Mouse (Mus musculus) layer of hippocampus, adult 2 months (tissue): ENCODE data around the gene Pole4. TPM values are rescaled to one million over a fixed set of nuclear protein-coding genes. Genes with fewer than 3 reads are reported as not detected.

ENCODE experiments used
- DNase-seq, 2 experiments: peaks; one replicate each; pipeline ENCODE4 v3.0.0; 2022; ENCODE audit warnings: low spot score in 2 of 2
- H3K27ac ChIP-seq: fragments of 200-600 bp; 2 replicates; pipeline ENCODE4 v1.8.1; 2022
- H3K4me3 ChIP-seq: fragments of 200-600 bp; 2 replicates; pipeline ENCODE4 v1.8.1; 2022; ENCODE audit warnings: mild to moderate bottlenecking
- CTCF ChIP-seq: fragments of 200-600 bp; conservative IDR thresholded peaks from 2 replicates; pipeline ENCODE4 v1.8.1; 2022; ENCODE audit warnings: antibody characterized with exemption, mild to moderate bottlenecking, moderate library complexity
- total RNA-seq, 2 experiments: library from RNA; stranded (reverse); gene quantifications; 2 replicates each; pipeline ENCODE4 v1.2.3; 2021

The Pole4 gene
- total RNA-seq, 2 experiments from 2014 or later = 36.4 to 36.7 TPM

DNA sequence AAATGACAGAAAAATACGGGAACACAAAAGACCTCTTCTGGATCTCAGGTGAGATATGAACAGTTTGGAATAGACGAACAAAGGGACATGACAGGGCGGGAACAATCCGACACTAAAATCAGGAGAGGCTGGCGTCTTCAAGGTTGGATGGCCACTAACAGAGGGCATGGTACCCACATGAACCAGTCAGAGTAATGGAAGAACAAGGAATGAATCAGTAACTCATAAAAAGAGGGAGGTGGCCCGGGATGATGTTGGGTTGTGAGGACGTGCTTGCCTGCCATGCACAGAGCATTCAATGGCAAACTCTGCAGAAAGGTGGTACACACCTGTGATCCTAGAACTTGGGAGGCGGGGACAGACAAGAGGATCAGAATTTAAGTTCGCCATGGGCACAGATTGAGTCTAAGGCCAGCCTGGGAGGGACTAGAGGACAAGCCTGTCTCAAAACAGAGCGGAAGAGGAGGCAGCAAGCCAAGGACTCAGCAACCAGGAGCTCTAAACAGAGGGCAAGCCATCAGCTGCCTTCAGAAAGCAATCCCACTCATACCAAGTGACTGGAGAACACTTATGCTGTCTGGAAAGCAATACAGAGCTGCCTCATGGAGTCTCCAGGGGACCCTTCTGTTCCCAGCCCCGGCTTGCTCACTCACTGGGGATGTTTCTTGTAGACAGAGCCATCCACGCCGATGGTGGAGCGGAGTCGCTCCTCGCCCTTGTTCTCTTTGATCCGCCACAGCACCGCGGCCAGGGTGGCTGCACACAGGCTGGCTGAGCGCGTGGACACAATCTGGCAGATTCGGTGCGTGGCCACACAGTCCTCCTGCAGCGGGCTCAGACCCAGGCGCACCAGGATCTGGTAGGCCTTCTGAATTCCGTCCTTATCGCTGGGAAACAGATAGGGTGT lies 32.7 kb upstream of the Pole4 start:
- no peak for TF ChIP-seq CTCF
- Histone ChIP-seq H3K27ac (peak overlapping the region; percentile 77; the same call in 1 of the 2 replicates), H3K4me3 (no peak overlapping the region)
- no peak for DNase-seq

DNA sequence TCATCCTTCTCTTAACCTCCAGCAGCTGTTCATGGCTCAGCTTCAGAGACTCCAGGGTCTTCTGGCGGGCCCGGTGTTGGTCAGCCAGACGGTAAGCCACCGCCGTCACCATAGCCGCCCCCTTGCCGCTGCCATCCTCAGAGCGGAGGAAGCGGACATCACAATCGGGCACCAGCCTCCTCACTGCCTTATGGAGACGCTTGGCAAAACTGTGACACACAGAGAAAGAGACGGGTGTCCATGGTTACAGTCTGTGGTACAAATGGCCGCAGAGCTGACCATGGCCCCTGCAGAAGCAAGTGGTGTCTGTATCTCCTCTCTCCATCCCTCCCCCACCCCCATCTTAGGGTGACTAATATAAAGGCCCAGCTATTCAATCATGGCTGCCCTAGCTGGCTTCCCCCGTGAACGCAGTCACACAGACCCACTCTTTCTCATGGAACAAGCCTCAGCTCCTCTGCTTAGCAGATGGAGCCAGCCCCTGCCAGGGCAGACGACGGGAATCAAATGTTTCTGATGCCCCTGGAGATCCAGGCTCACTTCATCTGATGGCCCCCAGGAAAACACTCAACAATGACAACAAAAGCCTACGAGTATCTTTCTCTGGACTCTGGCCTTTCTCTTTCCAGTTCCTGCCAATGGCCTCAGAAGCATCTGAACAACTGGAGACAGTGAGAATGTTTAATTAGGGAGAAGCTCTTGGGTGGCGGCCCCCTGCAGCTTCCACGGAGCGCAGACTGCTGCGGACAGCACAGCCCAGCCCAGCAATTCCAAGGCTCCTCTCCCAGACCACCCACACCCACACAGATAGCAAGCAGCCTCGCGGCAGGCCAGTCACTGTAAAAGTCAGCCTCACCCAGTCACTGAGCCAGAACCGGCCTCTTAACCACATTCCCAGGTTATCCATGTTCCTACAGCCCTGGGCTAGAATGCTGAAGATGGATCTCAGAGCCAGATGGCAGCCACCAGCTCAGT lies 31.7 kb upstream of the Pole4 start:
- no peak for TF ChIP-seq CTCF
- no peak for DNase-seq
- Histone ChIP-seq H3K4me3 (no peak overlapping the region; the same call in 1 of the 2 replicates), H3K27ac (peak overlapping the region; percentile 77)

DNA sequence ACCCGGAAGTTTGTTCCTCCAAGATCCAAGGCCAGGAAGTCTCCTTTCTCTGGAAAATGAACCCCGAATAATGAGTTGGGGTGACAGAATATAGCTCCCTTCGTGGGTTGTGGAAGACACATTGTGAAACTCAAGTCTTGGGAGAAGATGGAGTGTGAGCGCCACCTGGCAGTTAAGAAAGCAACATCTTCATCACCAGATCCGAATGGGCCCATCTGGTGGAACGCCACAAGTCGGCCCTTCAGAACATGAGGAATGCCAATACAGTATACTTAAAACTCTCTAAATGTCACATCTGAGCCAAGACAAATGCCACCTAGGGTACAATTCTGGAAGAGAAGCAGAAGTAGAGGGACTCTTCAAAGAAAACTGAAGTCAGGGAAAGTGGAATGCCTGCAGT lies 30.2 kb upstream of the Pole4 start:
- peak; percentile 31 to 41 for DNase-seq
- H3K27ac ChIP-seq = no peak overlapping the region
- no peak overlapping the region for H3K4me3 ChIP-seq
- TF ChIP-seq CTCF = peak; percentile 65

DNA sequence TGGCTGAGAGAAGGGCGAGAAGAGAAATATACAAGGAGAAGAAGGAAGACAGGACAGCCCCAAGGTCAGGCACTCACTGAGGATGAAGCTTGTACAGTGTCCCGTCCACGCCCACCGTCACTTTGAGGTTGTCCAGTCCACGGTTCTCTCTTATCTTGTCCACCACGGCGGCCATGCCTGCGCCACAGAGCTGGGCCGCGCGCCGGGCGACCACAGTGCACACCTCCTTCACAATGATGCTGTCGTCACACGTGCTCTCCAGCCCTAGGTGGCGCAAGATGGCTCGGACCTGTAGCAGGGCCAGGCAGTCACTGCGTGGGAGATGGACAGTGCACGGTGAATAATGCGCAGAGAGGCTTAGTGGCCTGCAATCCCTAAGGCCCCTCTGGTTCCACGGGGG lies 23.5 kb upstream of the Pole4 start:
- no peak for TF ChIP-seq CTCF

DNA sequence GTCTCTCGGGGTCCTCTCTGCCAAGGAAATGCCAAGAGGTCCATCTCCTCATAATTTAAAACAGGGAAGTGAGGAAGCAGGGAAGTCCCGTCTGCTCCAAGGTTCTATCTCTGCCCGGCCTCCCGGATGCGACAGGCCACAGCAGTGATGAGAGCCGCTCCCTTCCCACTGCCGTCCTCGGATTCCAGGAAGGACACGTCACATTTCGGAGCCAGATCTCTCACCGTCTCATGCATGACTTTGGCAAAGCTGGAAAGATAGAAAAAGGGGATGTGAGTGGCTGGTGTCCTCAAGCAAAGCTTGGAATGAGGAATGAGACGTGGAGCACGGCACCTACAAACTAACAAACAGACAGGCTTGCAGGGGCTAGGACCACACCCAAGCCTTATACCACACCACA lies 22.0 kb upstream of the Pole4 start:
- DNase-seq = no peak
- Histone ChIP-seq H3K4me3 (no peak overlapping the region), H3K27ac (no peak overlapping the region)
- TF ChIP-seq CTCF = no peak

More for the DNA sequence above, 23.5 kb upstream of the Pole4 start:
- H3K27ac ChIP-seq = no peak overlapping the region
- no peak for DNase-seq
- no peak overlapping the region for H3K4me3 ChIP-seq

DNA sequence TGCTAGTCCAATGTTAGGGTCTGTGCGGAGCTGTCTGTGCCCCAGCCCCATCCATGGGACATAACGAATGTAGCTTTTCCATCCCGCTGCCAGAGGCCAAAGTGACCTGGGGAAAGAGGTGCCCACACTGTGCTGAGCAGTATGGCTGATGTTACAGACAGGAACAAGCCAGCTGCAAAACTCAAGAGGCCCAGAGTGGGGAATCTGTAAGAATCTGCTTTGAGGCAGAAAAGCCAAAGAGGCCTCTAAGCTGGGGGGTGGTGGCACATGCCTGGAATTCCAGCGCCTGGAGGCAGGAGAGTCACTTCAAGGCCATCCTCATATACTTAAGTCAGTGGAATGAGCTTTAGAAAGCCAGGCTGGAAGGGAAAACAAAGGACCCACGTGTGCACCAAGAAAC lies 18.2 kb upstream of the Pole4 start:
- DNase-seq = no peak
- no peak overlapping the region for H3K27ac ChIP-seq
- no peak overlapping the region for H3K4me3 ChIP-seq
- no peak for TF ChIP-seq CTCF

DNA sequence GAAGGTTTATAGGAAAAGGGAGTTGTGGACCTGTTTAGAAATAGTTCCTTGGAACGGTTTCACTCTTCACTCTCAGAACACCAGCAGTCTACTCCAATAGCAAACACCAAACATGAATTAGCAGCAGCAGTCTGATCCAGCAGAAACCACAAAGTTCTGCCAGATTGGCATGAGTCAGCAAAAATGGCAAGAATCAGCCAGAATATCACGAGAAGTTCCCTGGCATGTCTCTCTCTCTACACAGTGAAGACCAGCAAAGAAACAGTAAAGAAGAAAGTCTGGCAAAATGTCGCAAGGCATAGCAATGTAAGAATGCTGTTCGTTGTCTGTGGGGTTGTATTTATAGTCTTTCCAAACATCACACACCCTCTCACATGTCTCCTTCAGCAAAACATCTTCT lies 11.0 kb upstream of the Pole4 start:
- no peak for TF ChIP-seq CTCF
- Histone ChIP-seq H3K27ac (no peak overlapping the region), H3K4me3 (no peak overlapping the region)
- no peak for DNase-seq

DNA sequence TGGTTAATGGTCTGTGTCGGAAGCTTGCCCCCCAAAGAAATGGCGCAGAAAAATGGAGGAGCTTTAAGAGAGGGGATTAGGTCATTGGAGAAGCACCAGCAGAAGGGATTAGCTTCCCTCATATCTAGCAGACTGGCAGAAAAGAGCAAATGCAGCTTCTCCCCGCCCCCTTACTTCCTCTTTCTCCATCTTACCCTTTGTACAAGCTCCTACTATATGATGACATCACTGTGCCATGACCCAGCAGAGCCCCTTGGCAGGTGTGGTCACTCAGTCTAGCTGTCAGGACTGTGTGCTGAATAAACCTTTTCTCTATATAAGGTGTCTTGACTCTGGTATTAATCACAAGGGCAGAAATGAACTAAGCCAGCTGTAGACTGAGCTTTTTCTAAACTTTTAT lies 10.5 kb upstream of the Pole4 start:
- Histone ChIP-seq H3K27ac (no peak overlapping the region), H3K4me3 (no peak overlapping the region)
- DNase-seq = no peak
- TF ChIP-seq CTCF = no peak

DNA sequence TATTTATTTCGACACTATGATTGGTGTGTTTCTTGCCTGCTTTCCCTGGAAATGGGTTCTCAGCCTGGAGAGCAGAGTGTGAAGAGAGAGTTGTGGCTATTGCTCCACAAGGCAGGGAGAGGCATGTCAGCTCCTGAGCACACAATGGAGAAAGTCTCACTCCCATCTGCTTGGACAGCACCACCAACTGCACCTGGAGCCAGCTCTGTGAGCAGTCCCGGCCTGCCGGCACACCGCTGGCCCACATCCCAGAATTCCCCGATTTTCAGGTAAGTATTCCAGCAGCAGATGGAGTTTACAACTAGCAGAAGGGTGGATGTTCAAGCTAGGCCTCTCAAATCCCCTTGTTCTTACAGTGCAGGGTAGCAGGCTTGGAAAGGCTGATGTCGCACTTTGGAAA lies 10.1 kb upstream of the Pole4 start:
- TF ChIP-seq CTCF = no peak
- no peak overlapping the region for H3K27ac ChIP-seq
- no peak for DNase-seq
- no peak overlapping the region for H3K4me3 ChIP-seq

DNA sequence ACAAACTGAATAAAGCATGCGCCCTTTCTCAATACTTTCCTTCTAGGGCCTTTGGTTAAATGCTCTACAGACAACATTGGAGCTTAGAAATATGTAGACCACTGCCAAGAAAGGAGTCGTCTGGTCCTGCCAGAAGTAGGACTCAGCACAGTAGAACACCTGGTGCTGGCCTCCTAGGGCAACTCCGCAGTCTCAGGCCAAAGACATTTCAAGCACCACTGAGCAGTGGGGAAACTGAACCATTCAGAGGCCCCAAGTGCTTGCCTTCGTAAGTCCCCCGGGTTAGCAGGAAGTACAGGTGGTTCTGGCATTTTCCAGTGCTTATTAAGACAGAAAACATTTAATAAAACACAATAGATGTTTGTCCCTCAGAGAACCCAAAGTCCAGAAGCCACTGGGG lies 9.7 kb upstream of the Pole4 start:
- Histone ChIP-seq H3K4me3 (no peak overlapping the region), H3K27ac (no peak overlapping the region)
- DNase-seq = no peak
- TF ChIP-seq CTCF = no peak

DNA sequence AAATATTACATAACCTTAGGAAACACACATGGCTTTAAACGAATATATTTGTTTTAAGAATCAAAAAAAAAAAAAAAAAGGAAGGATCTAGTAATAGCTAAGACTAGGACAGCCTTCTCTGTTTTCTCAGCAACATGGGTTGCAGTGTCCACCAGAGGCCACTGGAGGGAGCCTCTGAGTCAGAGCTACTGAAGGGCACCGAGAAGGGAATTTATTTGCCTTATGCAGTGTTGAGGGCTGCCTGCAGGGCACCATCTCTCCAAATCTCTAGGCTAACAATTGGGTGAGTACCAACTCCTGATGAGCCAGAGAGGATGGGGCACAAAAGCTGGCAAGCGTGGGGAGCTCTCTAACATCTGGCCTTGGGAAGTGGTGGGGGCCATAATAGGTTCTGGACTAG lies 9.1 kb upstream of the Pole4 start:
- DNase-seq = peak; percentile 77 to 87
- no peak overlapping the region for H3K27ac ChIP-seq
- H3K4me3 ChIP-seq = no peak overlapping the region
- TF ChIP-seq CTCF = peak; percentile 96

DNA sequence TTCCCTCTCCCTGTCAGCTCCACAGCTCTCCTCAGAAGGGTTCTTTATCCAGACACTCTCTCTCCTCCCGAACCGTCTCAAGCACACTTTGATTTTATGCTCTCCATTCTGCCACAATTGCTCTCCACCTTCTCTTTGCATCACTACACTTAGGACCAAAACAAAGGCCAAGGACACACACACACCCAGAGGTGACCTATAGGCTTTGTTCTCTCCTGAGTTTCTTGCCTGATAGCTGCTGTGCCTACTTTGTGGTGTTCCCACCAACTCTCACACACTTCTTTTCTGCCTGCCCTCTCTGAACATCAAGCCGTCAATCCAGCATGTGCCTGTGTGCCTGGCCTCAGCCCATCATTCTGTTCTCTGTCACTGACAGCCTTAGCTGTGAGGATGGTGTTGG lies 2.6 kb upstream of the Pole4 start:
- TF ChIP-seq CTCF = no peak
- H3K27ac ChIP-seq = no peak overlapping the region

DNA sequence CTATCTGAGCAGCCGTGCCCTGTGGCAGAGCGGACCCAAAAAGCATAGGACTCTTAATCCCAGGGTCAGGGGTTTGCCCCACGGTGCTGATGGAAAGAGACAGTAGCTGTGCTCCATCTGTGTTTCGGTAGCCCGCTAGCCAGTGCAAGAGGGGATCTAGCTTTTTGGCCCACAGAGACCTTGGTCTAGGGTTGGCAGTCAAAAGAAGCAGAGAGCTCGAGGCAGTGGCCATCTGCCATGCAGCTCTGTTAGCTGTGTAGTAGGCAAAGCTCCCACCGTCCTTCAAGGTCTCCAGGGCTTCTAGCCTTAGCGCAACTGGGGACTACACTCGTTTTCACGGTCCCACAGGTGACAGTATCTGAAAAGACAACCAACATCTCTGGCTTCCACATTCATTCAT lies 2.1 kb upstream of the Pole4 start:
- no peak for DNase-seq
- no peak for TF ChIP-seq CTCF

More for the DNA sequence above, 2.6 kb upstream of the Pole4 start:
- DNase-seq = no peak
- H3K4me3 ChIP-seq = no peak overlapping the region

More for the DNA sequence above, 2.1 kb upstream of the Pole4 start:
- H3K4me3 ChIP-seq = no peak overlapping the region
- H3K27ac ChIP-seq = no peak overlapping the region
